Mouse (Mus musculus) spleen, adult 18-20 months (tissue): Measurements from ENCODE around the gene Tmed8.
"Not testable (repeated sequence)": the region's sequence is repeated elsewhere in the genome, so short reads cannot be mapped to it uniquely, and the experiment has no call there.

ENCODE experiments used
- DNase-seq, 2 experiments: peaks; one replicate each; pipeline ENCODE4 v3.0.0; 2022; ENCODE audit warnings: mixed read lengths in 2 of 2

Tmed8 gene

DNA sequence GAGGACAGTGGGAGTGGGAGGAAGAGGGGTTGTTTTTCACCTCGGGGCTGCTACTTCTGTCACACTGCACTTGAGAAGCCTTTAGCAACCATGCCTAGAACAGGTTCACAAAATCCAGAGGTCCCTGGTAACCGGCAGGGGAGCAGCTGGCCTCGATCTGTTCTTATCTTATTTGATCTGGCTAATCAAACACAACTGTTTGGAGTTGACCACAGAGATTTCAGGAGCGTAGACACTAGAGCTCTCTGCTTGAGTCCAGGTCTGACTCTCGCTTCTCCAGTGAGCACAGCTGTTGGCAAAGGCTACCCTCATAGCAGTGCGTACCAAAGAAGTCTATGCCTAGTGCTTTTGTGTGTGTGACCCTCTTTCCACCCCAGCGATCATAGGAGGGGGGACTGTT lies 42.2 kb downstream of the Tmed8 start:
- DNase-seq = no peak

DNA sequence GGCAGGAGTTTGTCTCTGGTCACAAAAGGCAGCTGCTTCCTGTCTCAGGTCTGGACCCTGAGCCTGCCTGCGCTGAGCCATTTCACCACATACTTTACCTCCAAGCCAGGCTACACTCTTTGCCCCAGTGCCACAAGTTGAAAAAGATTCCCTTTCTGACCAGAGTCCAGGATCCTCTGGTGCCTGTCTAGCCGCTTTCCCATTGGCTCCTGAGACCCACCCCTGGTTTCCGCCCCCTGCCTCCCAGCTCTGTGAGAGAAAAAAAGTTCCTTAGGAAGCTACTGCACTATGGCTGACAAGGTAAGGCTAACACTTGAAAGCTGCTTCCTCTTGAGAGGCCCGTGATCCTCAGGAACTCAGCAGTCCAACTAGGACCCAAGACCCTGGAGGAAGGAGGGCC lies 42.9 kb downstream of the Tmed8 start:
- no peak for DNase-seq

DNA sequence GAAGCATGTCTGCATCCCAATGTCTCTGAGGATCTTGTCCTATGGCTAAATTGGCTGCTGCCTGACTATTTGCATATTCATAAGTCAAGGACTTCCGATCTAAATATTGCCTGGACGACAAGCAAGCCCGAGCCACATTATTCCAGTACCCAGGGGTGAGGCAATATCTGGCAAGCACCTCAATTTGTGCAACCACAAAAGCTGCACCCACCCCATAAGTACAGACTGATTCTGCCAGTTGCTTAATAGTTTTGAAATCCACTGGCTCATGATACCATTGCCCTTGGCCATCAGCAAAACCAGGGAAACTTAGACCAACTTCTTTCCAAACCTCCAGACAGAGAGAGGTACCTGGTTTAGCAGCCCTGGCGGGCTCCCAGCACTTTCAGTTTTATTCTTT lies 45.8 kb downstream of the Tmed8 start:
- not testable (repeated sequence) for DNase-seq

DNA sequence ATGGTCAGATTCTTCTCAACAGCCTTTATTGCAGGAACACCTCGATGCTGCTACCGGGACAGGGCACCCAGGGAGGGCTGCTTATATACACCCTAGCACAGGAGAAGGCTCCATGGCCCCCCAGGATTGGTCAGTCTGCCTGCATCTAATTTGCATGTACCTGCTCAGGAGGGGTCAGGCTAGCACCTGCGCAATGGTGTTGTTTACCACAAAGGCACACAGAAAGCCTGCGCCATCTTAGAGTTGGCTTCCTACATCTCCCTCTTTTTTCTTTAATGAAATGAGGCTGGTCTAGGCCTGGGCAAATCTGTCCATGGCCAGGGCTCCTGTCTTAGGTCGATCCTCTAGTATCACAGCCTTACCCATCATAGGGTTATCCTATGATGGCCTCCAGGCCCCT lies 50.8 kb downstream of the Tmed8 start:
- DNase-seq = no peak

DNA sequence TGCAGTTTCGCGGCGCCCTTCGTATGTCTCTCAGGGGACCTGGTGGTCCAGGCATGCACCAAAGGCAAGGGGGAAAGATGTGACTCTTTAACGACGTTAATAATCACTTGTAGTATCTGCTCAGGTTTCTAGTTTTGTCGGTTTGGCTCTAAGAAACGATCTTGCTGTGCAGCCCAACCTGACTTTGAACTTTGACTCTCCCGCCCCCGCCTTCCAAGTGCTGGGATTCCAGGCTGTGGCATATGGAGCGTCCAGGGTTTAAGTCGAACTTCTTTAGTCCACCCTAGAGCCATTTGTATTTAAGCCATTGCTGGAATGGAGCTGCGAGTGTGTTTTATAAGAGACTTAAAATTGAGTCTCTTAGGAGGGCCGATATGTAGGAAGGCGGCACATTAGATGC lies 52.1 kb downstream of the Tmed8 start:
- DNase-seq = no peak

DNA sequence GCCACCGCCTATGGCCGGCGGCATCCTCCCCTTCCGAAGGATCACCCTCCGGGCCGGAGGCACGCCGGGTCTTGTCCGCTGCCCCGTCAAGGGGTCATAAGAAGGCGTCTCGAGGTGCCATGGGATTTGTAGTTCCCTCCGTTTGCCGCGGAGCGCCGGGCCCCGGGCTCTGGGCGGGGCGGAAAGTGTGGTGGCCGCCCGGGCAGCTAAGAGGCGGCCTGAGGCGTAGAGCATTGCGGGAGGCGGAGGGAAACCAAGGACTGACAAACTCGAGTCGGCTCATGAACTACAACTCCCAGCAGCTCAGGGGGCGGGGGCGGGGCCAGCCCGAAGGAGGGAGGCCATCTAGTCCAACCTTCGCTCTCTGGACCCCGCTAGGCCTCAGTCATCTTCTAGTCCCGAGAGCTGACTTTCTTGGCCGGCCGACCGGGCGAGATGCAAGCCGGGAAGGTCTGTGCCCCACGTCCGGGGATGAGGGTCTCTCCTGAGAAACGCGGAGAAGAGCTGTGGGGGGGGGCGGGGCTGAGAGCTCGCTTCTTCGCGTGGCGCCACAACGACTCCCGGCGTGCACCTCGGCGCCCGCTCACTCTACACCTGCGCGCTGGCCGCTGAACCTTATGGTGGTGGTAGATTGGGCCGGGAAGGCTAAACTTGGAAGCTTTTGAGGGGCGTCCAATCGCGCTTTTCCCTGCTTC lies 52.7 kb downstream of the Tmed8 start, which contains the start of gene Pomt2:
Gene Pomt2 (minus strand): TSS at position 574 of the 695 bp plus-strand sequence.
- DNase-seq = peak; percentile 81 to 86

DNA sequence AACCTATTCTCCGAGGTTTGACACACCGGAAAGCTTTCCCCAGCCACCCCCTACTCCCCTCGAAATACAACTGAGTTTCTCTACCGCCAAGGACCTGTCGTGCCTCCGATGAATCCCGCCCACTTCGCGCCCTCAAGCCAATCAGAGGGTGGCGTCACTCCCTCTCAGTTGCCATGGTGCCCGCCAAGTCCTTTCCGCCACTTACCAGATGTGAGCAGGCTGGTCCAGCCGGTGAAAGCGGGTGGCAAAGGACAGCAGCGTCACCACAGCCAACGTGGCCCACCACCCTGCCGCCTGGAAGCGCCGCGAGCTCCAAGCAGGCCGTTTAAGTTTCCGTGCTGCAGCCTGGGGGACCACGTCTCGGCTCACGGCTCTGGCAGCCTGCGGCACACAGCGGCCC lies 53.3 kb downstream of the Tmed8 start, which contains the start of gene Gstz1:
Gene Gstz1 (plus strand): TSS at position 200 of the 400 bp plus-strand sequence.
- DNase-seq = peak; percentile 79 to 86

DNA sequence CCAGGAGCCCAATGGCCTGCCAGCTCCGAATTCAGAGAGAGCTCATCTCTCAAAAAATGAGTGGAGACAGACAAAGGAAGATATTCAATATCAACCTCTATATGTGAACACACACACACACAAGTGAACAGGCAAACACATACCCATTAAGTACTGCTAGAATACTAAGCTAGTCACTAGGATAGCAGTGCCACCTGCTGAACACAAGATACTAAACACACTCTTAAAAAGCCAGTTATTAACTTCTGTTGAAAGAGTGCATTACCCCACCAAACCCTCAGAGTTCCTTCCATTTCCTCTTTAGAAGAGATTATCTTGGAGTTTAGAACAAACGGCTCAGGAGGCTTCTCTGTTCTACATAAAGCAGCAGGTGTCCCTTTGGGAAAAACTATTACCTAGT lies 58.1 kb downstream of the Tmed8 start:
- DNase-seq = no peak

DNA sequence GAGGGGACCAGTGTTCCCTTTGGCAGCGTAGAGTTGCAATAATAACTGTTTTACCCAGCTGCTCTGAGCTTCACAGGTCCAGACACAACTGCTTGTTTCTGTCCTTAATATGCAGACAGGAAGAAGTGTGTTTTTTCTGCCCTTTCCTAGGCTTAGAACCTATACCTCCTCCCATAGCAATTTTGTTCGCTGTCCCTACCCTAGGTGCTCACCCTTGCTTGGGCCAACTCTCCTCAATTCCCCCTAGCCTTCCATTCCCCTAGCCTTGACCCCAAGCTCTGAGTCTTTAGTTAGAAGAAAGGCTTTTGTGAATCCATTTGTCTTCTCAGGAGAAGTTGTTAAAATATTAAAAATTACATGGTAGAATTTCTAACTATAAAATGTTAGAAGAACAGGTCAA lies 61.5 kb downstream of the Tmed8 start:
- DNase-seq = no peak

DNA sequence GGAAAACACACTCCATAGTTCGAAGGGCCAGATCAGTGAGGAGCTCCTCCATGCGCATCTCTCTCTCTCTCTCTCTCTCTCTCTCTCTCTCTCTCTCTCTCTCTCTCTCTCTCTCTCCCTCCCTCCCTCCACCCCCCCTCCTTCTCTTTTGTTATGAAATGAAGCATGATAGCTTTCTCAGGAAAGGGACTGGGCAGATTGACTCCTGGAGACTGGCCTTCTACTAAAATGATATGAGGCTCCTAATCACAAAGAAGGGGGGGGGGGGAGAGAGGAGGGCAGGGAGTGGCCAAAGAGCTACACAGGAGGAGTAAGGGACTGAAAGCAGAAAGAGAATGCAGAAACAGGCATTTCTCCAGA lies 61.9 kb downstream of the Tmed8 start:
- DNase-seq = no peak

DNA sequence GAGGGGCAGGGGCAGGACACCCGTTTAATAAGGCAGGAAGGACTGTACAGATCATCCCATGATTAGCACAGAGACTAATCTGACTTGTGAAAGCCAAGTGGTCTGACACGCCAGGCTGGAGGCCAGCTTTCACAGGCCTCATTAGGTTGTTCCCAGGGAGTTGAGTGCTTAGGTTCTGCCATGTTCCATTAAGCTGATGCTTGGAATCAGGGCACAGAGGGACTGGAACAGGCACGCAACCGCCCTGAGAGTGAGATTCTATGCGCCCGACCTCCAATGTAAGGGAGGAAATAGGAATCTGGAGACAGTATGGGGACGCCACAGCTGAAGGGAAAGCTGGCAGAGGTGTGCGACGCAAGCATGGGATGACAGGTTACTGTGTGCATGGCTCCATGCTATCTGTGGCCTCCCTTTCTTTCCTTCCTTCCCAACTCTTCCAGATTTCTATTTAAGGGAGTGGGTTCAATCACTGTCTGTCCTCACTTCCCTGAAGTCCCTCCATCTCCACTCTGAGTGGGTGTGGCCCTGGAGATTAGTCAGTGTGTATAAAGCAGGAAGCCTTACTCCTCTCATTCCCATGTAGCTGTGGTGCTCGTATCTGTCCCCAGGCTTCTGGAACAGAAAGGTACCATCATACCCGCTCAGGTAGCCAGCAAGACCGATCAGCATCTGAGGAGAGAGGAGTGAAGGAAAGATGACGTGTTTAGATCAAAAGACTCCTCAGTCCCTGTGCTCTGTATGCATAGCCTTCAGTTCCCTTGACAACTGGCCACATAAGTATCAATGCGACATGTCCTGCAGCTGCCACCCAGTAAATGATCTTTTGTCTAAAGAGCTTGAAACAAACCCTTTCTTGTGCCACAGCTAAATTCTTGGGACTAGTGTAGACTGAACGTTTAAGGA lies 62.6 kb downstream of the Tmed8 start:
- no peak for DNase-seq

DNA sequence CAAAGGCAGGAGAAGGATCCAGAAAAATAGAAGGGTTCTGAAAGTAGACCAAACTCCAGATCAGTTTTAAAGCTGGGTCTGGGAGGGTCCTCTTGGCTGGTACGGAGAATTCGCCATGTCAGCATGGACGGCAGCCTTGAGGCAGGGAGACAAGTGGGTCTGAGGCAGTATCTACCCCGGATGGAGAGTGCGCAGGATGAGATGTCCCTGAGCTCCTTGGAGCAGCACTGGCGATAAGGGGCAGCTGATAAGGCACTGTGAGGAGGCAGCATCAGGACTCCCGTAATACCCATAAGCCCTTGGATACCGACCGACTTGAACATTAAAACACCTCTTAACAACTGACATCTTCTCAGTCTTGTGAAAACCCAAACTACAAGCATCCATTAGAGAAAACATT lies 67.5 kb downstream of the Tmed8 start:
- no peak for DNase-seq

DNA sequence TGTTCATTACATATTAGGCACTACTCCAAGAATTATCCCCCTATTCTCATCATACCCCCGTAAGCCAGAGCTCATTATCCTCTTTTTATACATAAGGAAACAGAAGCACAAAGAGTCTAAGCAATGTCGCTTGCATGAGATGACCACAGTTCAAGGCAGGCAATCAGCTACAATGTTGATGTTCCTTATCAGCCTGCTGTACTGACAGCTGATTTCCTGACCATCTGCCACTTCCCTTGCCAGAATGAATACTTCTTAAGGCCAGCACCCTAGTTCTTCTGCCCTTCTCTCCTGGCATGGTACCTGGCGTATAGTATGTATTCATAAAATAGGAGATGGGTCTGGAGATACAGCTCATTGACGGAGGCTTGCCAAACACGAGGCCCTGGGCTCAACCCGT lies 68.0 kb downstream of the Tmed8 start:
- no peak for DNase-seq

DNA sequence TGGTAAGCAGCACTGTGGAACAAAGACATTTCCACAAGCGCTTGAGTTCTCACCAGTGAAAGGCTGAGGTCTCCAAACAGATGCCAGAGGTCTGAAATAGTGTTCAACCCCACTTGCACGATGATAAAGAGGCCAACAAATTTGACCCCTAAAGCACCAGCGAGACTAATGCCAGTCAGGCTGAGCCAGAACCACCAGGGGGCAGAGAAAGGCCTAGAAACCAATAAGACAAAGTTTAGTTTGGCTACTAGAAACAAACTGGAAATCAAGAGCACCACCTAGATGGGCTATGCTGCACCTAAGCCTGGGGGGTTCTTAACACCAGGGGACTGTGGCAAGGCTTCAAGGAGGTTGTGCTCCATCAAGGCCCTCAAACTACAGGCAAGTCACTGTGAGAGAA lies 68.6 kb downstream of the Tmed8 start:
- DNase-seq = peak in 1 of 2 experiments; percentile 36

DNA sequence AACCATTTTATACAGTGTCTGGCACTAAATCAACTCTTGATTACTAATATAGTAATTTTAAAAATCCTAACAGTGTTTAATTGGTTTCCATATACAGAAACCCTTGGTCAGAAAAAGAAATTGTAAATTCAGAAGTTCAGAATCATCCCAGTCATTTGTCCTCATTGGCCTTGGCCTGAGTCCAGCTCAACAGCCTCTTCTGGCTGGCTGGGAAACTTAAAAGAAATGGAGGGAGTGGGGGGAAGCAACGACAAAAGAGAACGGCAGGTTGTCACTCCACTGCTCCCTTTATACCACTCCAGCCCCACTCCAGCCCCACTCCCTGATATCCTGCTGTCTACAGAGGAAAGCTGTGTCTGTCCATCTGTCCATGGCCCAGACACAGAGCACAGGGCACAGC lies 69.1 kb downstream of the Tmed8 start:
- DNase-seq = no peak

DNA sequence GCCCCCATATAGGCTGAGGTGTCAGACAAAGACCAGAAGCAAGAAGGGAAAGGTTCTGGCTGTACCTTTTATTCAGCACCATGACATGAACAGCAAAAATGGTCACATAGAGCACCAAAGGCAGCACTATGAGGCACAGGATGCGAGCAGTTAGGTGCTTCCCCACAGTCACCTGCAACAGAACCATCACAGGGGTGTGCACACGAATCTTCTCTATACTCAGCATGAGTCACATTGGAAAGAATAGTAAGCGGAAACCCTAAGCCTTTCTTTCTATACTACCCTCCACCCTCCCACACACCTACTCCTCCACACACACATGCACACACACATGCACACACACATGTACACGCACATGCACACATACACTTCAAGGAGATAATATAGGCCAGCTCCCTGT lies 70.0 kb downstream of the Tmed8 start:
- no peak for DNase-seq

DNA sequence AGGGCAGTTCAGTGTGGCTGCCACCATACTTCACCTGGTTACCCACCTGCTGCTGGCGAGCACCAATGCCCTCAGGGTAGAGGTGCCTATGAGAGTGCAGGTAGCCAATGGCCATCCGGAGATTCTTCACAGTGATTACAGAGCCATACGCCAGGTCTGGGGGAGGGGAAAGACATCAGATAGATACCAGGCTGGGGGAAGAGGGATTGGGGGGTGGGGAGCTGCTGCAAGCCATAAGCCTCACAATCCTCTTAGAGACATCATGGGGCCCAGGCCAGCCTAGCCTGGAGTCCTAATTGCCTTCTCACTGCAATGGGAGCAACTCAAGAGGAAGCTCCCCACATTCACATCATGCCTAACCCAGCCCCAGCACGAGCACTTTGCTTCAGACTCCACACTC lies 73.0 kb downstream of the Tmed8 start:
- DNase-seq = no peak

DNA sequence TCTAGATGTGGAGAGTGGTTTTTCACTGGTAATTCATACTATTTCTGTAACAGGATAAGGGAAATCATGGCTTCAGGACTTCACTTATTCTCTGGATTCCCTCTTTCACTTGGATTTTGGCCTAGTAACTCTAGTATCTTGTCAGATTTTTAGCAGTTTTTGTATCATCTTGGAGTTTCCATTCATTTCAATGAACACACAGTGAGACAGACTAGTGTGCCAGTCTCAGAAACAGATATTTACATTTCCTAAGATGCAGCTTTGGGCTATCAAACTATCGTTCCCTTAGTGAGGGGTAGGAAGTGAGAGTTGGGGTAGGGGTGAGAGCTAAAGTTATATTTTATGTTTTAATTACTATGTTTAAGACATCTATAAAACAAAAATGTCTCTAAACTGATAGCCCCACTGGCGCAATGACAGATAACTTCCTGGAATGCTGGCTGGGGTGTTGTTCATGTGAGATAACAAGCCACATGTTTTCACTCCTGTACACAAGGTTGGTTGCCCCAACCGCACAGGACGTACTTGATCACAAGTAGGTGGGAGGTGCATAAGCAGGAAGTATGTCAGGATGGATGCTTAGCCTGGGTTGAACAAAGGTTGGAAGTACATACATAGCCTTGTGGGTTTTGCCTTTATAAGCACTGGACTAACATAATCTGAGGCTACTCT lies 78.2 kb downstream of the Tmed8 start:
- DNase-seq = no peak
